Mouse (Mus musculus): ENCODE results near the gene Sgta.
"Not testable (repeated sequence)": the region's sequence is repeated elsewhere in the genome, so short reads cannot be mapped to it uniquely, and the experiment has no call there.

Sgta gene

GRCm38 (mm10) chr10:81059603-81060543 is at the start of gene Sgta:
Gene Sgta, minus strand, starts transcription at chr10:81060181.
- peak; percentile 98 for DNase-seq (ENCODE audit: low read depth)

- peak; percentile 86 for DNase-seq (ENCODE audit: low read depth)
Measured at GRCm38 (mm10) chr10:81106113-81106721, 46.2 kb upstream of the Sgta start.

- peak; percentile 95 for DNase-seq (ENCODE audit: low read depth)
Measured at GRCm38 (mm10) chr10:81105565-81106112, 45.7 kb upstream of the Sgta start, which contains the start of gene Map2k2. Gene Map2k2, plus strand, starts transcription at chr10:81105915.

- peak; percentile 71 for DNase-seq (ENCODE audit: low read depth)
Measured at GRCm38 (mm10) chr10:81094931-81095678, 35.1 kb upstream of the Sgta start.

GRCm38 (mm10) chr10:81092465-81093250 is 32.7 kb upstream of the Sgta start:
- no peak for DNase-seq (ENCODE audit: low read depth)

- no peak for DNase-seq (ENCODE audit: low read depth)
Measured at GRCm38 (mm10) chr10:81090621-81091020, 30.6 kb upstream of the Sgta start.

GRCm38 (mm10) chr10:81089216-81089615 is 29.2 kb upstream of the Sgta start:
- no peak for DNase-seq (ENCODE audit: low read depth)

GRCm38 (mm10) chr10:81087021-81087420 is 27.0 kb upstream of the Sgta start:
- no peak for DNase-seq (ENCODE audit: low read depth)

GRCm38 (mm10) chr10:81082168-81082960 is 22.4 kb upstream of the Sgta start:
- DNase-seq (ENCODE audit: low read depth), result peak; percentile 67

GRCm38 (mm10) chr10:81080008-81080655 is 20.2 kb upstream of the Sgta start:
- no peak for DNase-seq (ENCODE audit: low read depth)

- no peak for DNase-seq (ENCODE audit: low read depth)
Measured at GRCm38 (mm10) chr10:81077916-81078315, 17.9 kb upstream of the Sgta start.

- no peak for DNase-seq (ENCODE audit: low read depth)
Measured at GRCm38 (mm10) chr10:81076356-81076755, 16.4 kb upstream of the Sgta start.

GRCm38 (mm10) chr10:81075734-81076133 is 15.8 kb upstream of the Sgta start:
- no peak for DNase-seq (ENCODE audit: low read depth)

GRCm38 (mm10) chr10:81073464-81073863 is 13.5 kb upstream of the Sgta start:
- DNase-seq (ENCODE audit: low read depth), result no peak

- DNase-seq (ENCODE audit: low read depth), result no peak
Measured at GRCm38 (mm10) chr10:81072290-81072689, 12.3 kb upstream of the Sgta start.

- DNase-seq (ENCODE audit: low read depth), result peak; percentile 99
Measured at GRCm38 (mm10) chr10:81069836-81070235, 9.9 kb upstream of the Sgta start, which contains the start of gene Thop1. Gene Thop1, plus strand, starts transcription at chr10:81070035.

- no peak for DNase-seq (ENCODE audit: low read depth)
Measured at GRCm38 (mm10) chr10:81068706-81069105, 8.7 kb upstream of the Sgta start.

GRCm38 (mm10) chr10:81064519-81064918 is 4.5 kb upstream of the Sgta start:
- not testable (repeated sequence) for DNase-seq (ENCODE audit: low read depth)

GRCm38 (mm10) chr10:81062710-81063109 is 2.7 kb upstream of the Sgta start:
- DNase-seq (ENCODE audit: low read depth), result no peak

GRCm38 (mm10) chr10:81058896-81059295 is 1.1 kb downstream of the Sgta start:
- DNase-seq (ENCODE audit: low read depth), result no peak

Data from c-Kit-positive CD71-positive TER-119-negative erythroid progenitor cells, embryonic 14.5 days (primary cell).